16 mouse cellular contexts compared by ENCODE assay signal in the genomic region with DNA sequence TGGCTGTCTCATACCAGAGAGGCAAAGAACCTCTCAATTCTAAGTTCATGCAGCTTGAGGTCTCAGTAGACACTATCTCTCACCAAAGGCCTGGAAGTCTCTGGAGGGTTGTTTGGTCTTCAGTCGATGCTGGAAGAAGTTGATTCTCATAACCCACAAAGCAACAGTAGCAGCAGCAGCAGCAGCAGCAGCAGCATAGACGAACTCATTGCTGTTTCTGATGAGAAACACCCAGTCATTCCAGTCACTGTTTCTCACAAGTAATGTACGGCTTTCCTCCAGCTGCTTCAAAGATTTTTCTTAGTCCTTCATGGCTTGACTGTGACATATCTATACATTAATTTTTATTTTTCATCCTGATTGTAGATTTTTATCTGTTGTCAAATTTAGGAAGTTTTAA.
"Had no signal": no experiment of that assay in that cellular context is flagged by ENCODE, and none has a peak within 500 bp of the region (broad histone marks: within the 10 kb centered on the region; RNA-seq: fewer than 3 reads in every experiment).

No protein-coding gene starts in this region.

- H3K27me3 ChIP-seq: neural tube, embryonic 13.5 days; neural tube, embryonic 15.5 days; stomach, embryonic 15.5 days had no signal

- H3K36me3 ChIP-seq: neural tube, embryonic 13.5 days; neural tube, embryonic 15.5 days; stomach, embryonic 15.5 days had no signal

- H3K4me2 ChIP-seq: neural tube, embryonic 13.5 days; neural tube, embryonic 15.5 days; stomach, embryonic 15.5 days had no signal

- H3K4me3 ChIP-seq: neural tube, embryonic 13.5 days; neural tube, embryonic 15.5 days; stomach, embryonic 15.5 days had no signal

- H3K27ac ChIP-seq: neural tube, embryonic 13.5 days; neural tube, embryonic 15.5 days; stomach, embryonic 15.5 days; stomach, postnatal 0 days had no signal

- H3K9ac ChIP-seq: neural tube, embryonic 13.5 days; neural tube, embryonic 15.5 days; stomach, embryonic 15.5 days had no signal

- DNase-seq: retina, postnatal 1 day; right cerebral cortex, adult 18-20 months; right cerebral cortex, postnatal 14 days; right cerebral cortex, postnatal 25 days; right cerebral cortex, postnatal 4 days; spleen, adult 18-20 months; thymus, adult 18-20 months; thymus, adult 2 months; thymus, postnatal 14 days; thymus, postnatal 25 days; thymus, postnatal 36 days; thymus, postnatal 4 days had no signal

- H3K4me1 ChIP-seq: neural tube, embryonic 13.5 days; neural tube, embryonic 15.5 days; stomach, embryonic 15.5 days had no signal

- H3K9me3 ChIP-seq: neural tube, embryonic 13.5 days; neural tube, embryonic 15.5 days; stomach, embryonic 15.5 days had no signal
